Mouse (Mus musculus): ENCODE results near the gene Kank2. TPM values are rescaled to one million over a fixed set of nuclear protein-coding genes. Genes with fewer than 3 reads are reported as not detected.

Kank2 gene
- polyA plus RNA-seq, 1 experiment from 2014 or later: 5.0 TPM

GRCm38 (mm10) chr9:21740427-21740826 lies 58.1 kb downstream of the Kank2 start:
- no peak for ATAC-seq (ENCODE audit: low read depth)
- 73% methylated on average over 14 of the region's 14 CpGs for WGBS (ENCODE audit: insufficient replicate concordance)
- H3K9me3 ChIP-seq (replicated peaks; ENCODE audit: control insufficient read depth, low read length): no peaks in the 10 kb centered on the region
- no peaks in the 10 kb centered on the region for H3K27me3 ChIP-seq (ENCODE audit: control insufficient read depth, insufficient read depth, low read depth, low read length)
- H3K4me1 ChIP-seq (ENCODE audit: control insufficient read depth, low read depth, low read length): peaks cover 15% of the 10 kb centered on the region
- no peak overlapping the region for H3K9ac ChIP-seq (ENCODE audit: low read depth, low read length)
- peaks cover 29% of the 10 kb centered on the region for H3K36me3 ChIP-seq (ENCODE audit: control insufficient read depth, insufficient read depth)
- no peak overlapping the region for H3K4me2 ChIP-seq (ENCODE audit: low read depth, low read length)
- H3K4me3 ChIP-seq (ENCODE audit: low read depth, low read length): no peak overlapping the region
- H3K27ac ChIP-seq (ENCODE audit: low read length): no peak overlapping the region

GRCm38 (mm10) chr9:21738776-21739175 lies 59.8 kb downstream of the Kank2 start:
- Histone ChIP-seq H3K27me3 (ENCODE audit: control insufficient read depth, insufficient read depth, low read depth, low read length) (no peaks in the 10 kb centered on the region), H3K9me3 (replicated peaks; ENCODE audit: control insufficient read depth, low read length) (no peaks in the 10 kb centered on the region), H3K36me3 (ENCODE audit: control insufficient read depth, insufficient read depth) (peaks cover 35% of the 10 kb centered on the region), H3K4me1 (ENCODE audit: control insufficient read depth, low read depth, low read length) (peaks cover 15% of the 10 kb centered on the region), H3K9ac (ENCODE audit: low read depth, low read length) (no peak overlapping the region), H3K4me2 (ENCODE audit: low read depth, low read length) (no peak overlapping the region), H3K27ac (ENCODE audit: low read length) (no peak overlapping the region), H3K4me3 (ENCODE audit: low read depth, low read length) (no peak overlapping the region)
- no peak for ATAC-seq (ENCODE audit: low read depth)
- 82% methylated on average over 7 of the region's 7 CpGs for WGBS (ENCODE audit: insufficient replicate concordance)

- Histone ChIP-seq H3K27me3 (ENCODE audit: control insufficient read depth, insufficient read depth, low read depth, low read length) (no peaks in the 10 kb centered on the region), H3K36me3 (ENCODE audit: control insufficient read depth, insufficient read depth) (peaks cover 47% of the 10 kb centered on the region), H3K9ac (ENCODE audit: low read depth, low read length) (no peak overlapping the region), H3K4me3 (ENCODE audit: low read depth, low read length) (no peak overlapping the region), H3K27ac (ENCODE audit: low read length) (no peak overlapping the region), H3K4me1 (ENCODE audit: control insufficient read depth, low read depth, low read length) (peaks cover 15% of the 10 kb centered on the region), H3K9me3 (replicated peaks; ENCODE audit: control insufficient read depth, low read length) (no peaks in the 10 kb centered on the region), H3K4me2 (ENCODE audit: low read depth, low read length) (no peak overlapping the region)
- 82% methylated on average over 10 of the region's 10 CpGs for WGBS (ENCODE audit: insufficient replicate concordance)
- ATAC-seq (ENCODE audit: low read depth): peak; percentile 17; the same call in 1 of the 2 replicates
Observed at GRCm38 (mm10) chr9:21737188-21737587, 61.4 kb downstream of the Kank2 start.

- Histone ChIP-seq H3K27ac (ENCODE audit: low read length) (no peak overlapping the region), H3K27me3 (ENCODE audit: control insufficient read depth, insufficient read depth, low read depth, low read length) (no peaks in the 10 kb centered on the region), H3K36me3 (ENCODE audit: control insufficient read depth, insufficient read depth) (peaks cover 52% of the 10 kb centered on the region), H3K4me1 (ENCODE audit: control insufficient read depth, low read depth, low read length) (peaks cover 9% of the 10 kb centered on the region), H3K9ac (ENCODE audit: low read depth, low read length) (no peak overlapping the region), H3K4me2 (ENCODE audit: low read depth, low read length) (no peak overlapping the region), H3K4me3 (ENCODE audit: low read depth, low read length) (no peak overlapping the region), H3K9me3 (replicated peaks; ENCODE audit: control insufficient read depth, low read length) (no peaks in the 10 kb centered on the region)
- peak; percentile 70 for ATAC-seq (ENCODE audit: low read depth)
- WGBS (ENCODE audit: insufficient replicate concordance): 65% methylated on average over 3 of the region's 3 CpGs
Observed at GRCm38 (mm10) chr9:21736580-21736979, 62.0 kb downstream of the Kank2 start.

GRCm38 (mm10) chr9:21735126-21735525 lies 63.4 kb downstream of the Kank2 start:
- Histone ChIP-seq H3K27me3 (ENCODE audit: control insufficient read depth, insufficient read depth, low read depth, low read length) (no peaks in the 10 kb centered on the region), H3K36me3 (ENCODE audit: control insufficient read depth, insufficient read depth) (peaks cover 52% of the 10 kb centered on the region), H3K9me3 (replicated peaks; ENCODE audit: control insufficient read depth, low read length) (no peaks in the 10 kb centered on the region), H3K4me3 (ENCODE audit: low read depth, low read length) (no peak overlapping the region), H3K9ac (ENCODE audit: low read depth, low read length) (no peak overlapping the region), H3K4me2 (ENCODE audit: low read depth, low read length) (no peak overlapping the region), H3K27ac (ENCODE audit: low read length) (no peak overlapping the region), H3K4me1 (ENCODE audit: control insufficient read depth, low read depth, low read length) (peaks cover 4% of the 10 kb centered on the region; the same call in 1 of the 2 replicates)
- no peak for ATAC-seq (ENCODE audit: low read depth)
- WGBS (ENCODE audit: insufficient replicate concordance): 77% methylated on average over 14 of the region's 14 CpGs

GRCm38 (mm10) chr9:21733989-21734388 lies 64.6 kb downstream of the Kank2 start:
- Histone ChIP-seq H3K27me3 (ENCODE audit: control insufficient read depth, insufficient read depth, low read depth, low read length) (no peaks in the 10 kb centered on the region), H3K9me3 (replicated peaks; ENCODE audit: control insufficient read depth, low read length) (no peaks in the 10 kb centered on the region), H3K27ac (ENCODE audit: low read length) (no peak overlapping the region), H3K36me3 (ENCODE audit: control insufficient read depth, insufficient read depth) (peaks cover 45% of the 10 kb centered on the region), H3K9ac (ENCODE audit: low read depth, low read length) (no peak overlapping the region), H3K4me3 (ENCODE audit: low read depth, low read length) (no peak overlapping the region), H3K4me2 (ENCODE audit: low read depth, low read length) (no peak overlapping the region), H3K4me1 (ENCODE audit: control insufficient read depth, low read depth, low read length) (peaks cover 8% of the 10 kb centered on the region)
- ATAC-seq (ENCODE audit: low read depth): no peak
- WGBS (ENCODE audit: insufficient replicate concordance): 84% methylated on average over 7 of the region's 7 CpGs

GRCm38 (mm10) chr9:21733446-21733845 lies 65.1 kb downstream of the Kank2 start:
- Histone ChIP-seq H3K4me1 (ENCODE audit: control insufficient read depth, low read depth, low read length) (peaks cover 14% of the 10 kb centered on the region), H3K4me2 (ENCODE audit: low read depth, low read length) (no peak overlapping the region), H3K27me3 (ENCODE audit: control insufficient read depth, insufficient read depth, low read depth, low read length) (no peaks in the 10 kb centered on the region), H3K36me3 (ENCODE audit: control insufficient read depth, insufficient read depth) (peaks cover 40% of the 10 kb centered on the region), H3K27ac (ENCODE audit: low read length) (no peak overlapping the region), H3K9me3 (replicated peaks; ENCODE audit: control insufficient read depth, low read length) (no peaks in the 10 kb centered on the region), H3K4me3 (ENCODE audit: low read depth, low read length) (no peak overlapping the region), H3K9ac (ENCODE audit: low read depth, low read length) (no peak overlapping the region)
- WGBS (ENCODE audit: insufficient replicate concordance): 89% methylated on average over 17 of the region's 17 CpGs
- ATAC-seq (ENCODE audit: low read depth): no peak

GRCm38 (mm10) chr9:21732288-21732687 lies 66.3 kb downstream of the Kank2 start:
- no peak for ATAC-seq (ENCODE audit: low read depth)
- H3K4me1 ChIP-seq (ENCODE audit: control insufficient read depth, low read depth, low read length): peaks cover 20% of the 10 kb centered on the region
- H3K9ac ChIP-seq (ENCODE audit: low read depth, low read length): no peak overlapping the region
- H3K9me3 ChIP-seq (replicated peaks; ENCODE audit: control insufficient read depth, low read length): no peaks in the 10 kb centered on the region
- H3K27me3 ChIP-seq (ENCODE audit: control insufficient read depth, insufficient read depth, low read depth, low read length): no peaks in the 10 kb centered on the region
- no peak overlapping the region for H3K27ac ChIP-seq (ENCODE audit: low read length)
- H3K4me3 ChIP-seq (ENCODE audit: low read depth, low read length): no peak overlapping the region
- 80% methylated on average over 9 of the region's 9 CpGs for WGBS (ENCODE audit: insufficient replicate concordance)
- peaks cover 29% of the 10 kb centered on the region for H3K36me3 ChIP-seq (ENCODE audit: control insufficient read depth, insufficient read depth)
- H3K4me2 ChIP-seq (ENCODE audit: low read depth, low read length): no peak overlapping the region

GRCm38 (mm10) chr9:21729264-21729663 lies 69.3 kb downstream of the Kank2 start:
- Histone ChIP-seq H3K4me1 (ENCODE audit: control insufficient read depth, low read depth, low read length) (peaks cover 40% of the 10 kb centered on the region), H3K9ac (ENCODE audit: low read depth, low read length) (no peak overlapping the region), H3K27me3 (ENCODE audit: control insufficient read depth, insufficient read depth, low read depth, low read length) (no peaks in the 10 kb centered on the region), H3K36me3 (ENCODE audit: control insufficient read depth, insufficient read depth) (peaks cover 22% of the 10 kb centered on the region), H3K9me3 (replicated peaks; ENCODE audit: control insufficient read depth, low read length) (no peaks in the 10 kb centered on the region), H3K27ac (ENCODE audit: low read length) (no peak overlapping the region), H3K4me2 (ENCODE audit: low read depth, low read length) (no peak overlapping the region), H3K4me3 (ENCODE audit: low read depth, low read length) (no peak overlapping the region)
- no peak for ATAC-seq (ENCODE audit: low read depth)
- WGBS (ENCODE audit: insufficient replicate concordance): 65% methylated on average over 7 of the region's 7 CpGs

All from liver, embryonic 16.5 days (tissue).